Mouse (Mus musculus): ENCODE measurements around the gene Psg22. TPM values are rescaled to one million over a fixed set of nuclear protein-coding genes. Genes with fewer than 3 reads are reported as not detected.
"Not testable (repeated sequence)": the region's sequence is repeated elsewhere in the genome, so short reads cannot be mapped to it uniquely, and the experiment has no call there.

Gene Psg22
- not detected in 2 replicates for polyA plus RNA-seq (2015; fragmentation: Nextera tagmentation; extraction: Ambion mirVana)

DNA sequence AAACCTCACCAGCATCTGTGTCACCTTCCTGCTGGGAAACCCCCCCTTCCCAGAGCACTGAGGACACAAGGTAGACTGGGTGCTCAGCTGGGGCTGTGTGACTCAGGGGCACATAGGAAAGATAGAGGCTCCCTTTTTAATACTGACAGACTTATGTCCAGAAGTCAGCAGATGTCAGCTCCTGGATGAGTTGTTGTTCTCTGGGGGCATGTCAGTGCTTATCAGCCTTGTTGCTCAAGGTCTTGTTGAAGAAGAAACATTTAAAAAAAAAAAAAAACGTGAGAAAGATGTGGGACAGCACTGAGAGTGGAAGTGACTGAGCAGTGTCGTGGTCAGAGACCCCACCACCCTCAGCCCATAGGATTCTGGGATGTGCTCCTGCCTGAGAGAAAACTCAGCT, at the start of gene Psg22:
TSS of gene Psg22 (plus strand) at position 301 of the 400 bp plus-strand sequence.
- H3K9ac ChIP-seq = no peak within 1 kb of the TSS
- H3K4me1 ChIP-seq = no peaks in the 10 kb centered on the region
- no peak within 1 kb of the TSS for H3K27ac ChIP-seq (replicated peaks)
- H3K4me3 ChIP-seq (replicated peaks) = no peak within 1 kb of the TSS
- no peak within 1 kb of the TSS for H3K4me2 ChIP-seq (replicated peaks)
- H3K9me3 ChIP-seq (replicated peaks) = no peaks in the 10 kb centered on the region
- 45% methylated on average over 2 of the region's 2 CpGs for WGBS
- no peaks in the 10 kb centered on the region for H3K27me3 ChIP-seq
- ATAC-seq (ENCODE audit: insufficient number of reproducible peaks, low FRiP score, low TSS enrichment, low read depth) = no peak
- no peaks in the 10 kb centered on the region for H3K36me3 ChIP-seq

DNA sequence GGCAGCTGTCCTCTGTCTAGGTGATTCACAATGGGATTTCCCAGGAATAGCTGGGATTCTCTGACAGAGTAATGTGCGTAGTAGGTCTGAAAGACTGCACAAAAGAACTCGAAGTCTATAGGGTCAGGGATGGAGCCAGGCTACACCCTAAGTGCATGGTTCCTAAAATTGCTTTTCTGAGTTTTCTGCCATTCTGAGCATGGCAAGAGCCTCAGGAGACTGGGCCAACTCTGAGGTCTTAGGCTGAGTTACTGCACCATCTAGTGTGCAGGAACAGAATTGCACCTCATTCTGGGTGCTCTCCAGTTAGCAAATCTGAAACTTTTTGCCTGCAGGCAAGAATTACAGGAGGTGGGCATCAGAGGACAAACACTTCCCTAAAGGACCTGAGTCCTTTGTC, 38.1 kb upstream of the Psg22 start:
- H3K4me2 ChIP-seq (replicated peaks) = no peak overlapping the region
- no peak overlapping the region for H3K4me3 ChIP-seq (replicated peaks)
- H3K27ac ChIP-seq (replicated peaks) = no peak overlapping the region
- no peaks in the 10 kb centered on the region for H3K4me1 ChIP-seq
- no peak for ATAC-seq (ENCODE audit: insufficient number of reproducible peaks, low FRiP score, low TSS enrichment, low read depth)
- no peaks in the 10 kb centered on the region for H3K27me3 ChIP-seq
- H3K36me3 ChIP-seq = no peaks in the 10 kb centered on the region
- WGBS = 51% methylated on average over 2 of the region's 2 CpGs
- H3K9me3 ChIP-seq (replicated peaks) = no peaks in the 10 kb centered on the region
- no peak overlapping the region for H3K9ac ChIP-seq

DNA sequence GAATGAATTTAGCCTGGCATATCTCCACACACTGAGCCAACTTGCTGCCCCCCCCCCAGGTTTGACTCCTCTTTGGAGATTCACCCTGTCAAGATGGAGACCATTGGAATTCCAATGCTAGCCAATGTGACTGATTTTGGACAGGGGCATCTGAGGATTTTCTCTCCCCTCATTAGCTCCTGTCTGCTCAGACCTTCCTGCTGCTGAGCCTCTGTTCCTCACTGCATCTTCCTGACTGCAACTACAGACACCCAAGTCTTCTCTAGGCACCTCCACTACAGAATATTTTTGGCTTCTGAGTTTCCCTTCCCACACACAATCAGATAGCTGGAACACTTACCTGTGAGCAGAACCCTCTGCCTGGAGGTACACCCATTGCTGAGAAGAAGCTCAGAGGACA, 32.3 kb upstream of the Psg22 start:
- Histone ChIP-seq H3K36me3 (no peaks in the 10 kb centered on the region), H3K27me3 (no peaks in the 10 kb centered on the region), H3K9ac (no peak overlapping the region), H3K4me3 (replicated peaks) (no peak overlapping the region), H3K4me1 (no peaks in the 10 kb centered on the region), H3K27ac (replicated peaks) (no peak overlapping the region), H3K4me2 (replicated peaks) (no peak overlapping the region), H3K9me3 (replicated peaks) (no peaks in the 10 kb centered on the region)
- no peak for ATAC-seq (ENCODE audit: insufficient number of reproducible peaks, low FRiP score, low TSS enrichment, low read depth)

DNA sequence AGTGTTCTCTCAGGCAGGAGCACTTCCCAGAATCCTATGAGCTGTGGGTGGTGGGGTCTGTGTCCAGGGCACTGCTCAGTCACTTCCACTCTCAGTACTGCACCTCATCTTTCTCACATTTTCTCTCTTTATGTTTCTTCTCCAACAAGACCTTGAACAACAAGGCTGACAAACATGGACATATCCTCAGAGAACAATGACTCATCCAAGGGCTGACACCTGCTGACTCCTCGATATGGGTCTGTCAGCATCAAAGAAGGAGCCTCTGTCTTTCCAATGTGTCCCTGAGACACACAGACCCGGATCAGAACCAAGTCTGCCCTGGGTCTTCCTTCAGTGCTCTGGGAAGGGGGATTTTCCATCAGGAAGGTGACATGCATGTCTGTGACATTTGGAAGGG, 31.8 kb upstream of the Psg22 start, which contains the start of gene Psg20:
TSS of gene Psg20 (minus strand) at position 101 of the 400 bp plus-strand sequence.
- H3K4me1 ChIP-seq = no peaks in the 10 kb centered on the region
- no peaks in the 10 kb centered on the region for H3K27me3 ChIP-seq
- ATAC-seq (ENCODE audit: insufficient number of reproducible peaks, low FRiP score, low TSS enrichment, low read depth) = no peak
- WGBS = 62% methylated on average over 2 of the region's 2 CpGs
- H3K9me3 ChIP-seq (replicated peaks) = no peaks in the 10 kb centered on the region
- H3K27ac ChIP-seq (replicated peaks) = no peak within 1 kb of the TSS
- no peak within 1 kb of the TSS for H3K4me2 ChIP-seq (replicated peaks)
- no peak within 1 kb of the TSS for H3K9ac ChIP-seq
- H3K4me3 ChIP-seq (replicated peaks) = no peak within 1 kb of the TSS
- no peaks in the 10 kb centered on the region for H3K36me3 ChIP-seq

DNA sequence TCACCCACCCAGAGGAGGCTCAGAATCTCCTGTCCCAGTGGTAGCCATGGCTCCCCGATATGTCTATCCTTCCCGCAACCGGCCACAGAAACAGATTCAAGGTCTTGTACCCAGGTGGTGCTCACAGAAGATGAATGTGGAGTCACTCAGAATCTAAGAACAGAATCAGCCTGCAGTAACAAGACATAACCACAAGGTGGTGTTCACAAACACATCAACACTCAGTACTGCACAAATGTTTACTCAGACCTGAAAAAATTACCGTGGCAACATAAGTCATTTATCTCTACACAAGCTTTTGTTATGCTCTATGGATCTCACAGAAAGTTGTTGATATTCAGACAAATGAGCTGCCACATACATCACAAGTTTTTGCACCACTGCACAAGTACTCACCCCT, 7.6 kb upstream of the Psg22 start:
- not testable (repeated sequence) for H3K4me1 ChIP-seq; H3K4me2 ChIP-seq (replicated peaks); H3K27ac ChIP-seq (replicated peaks); ATAC-seq (ENCODE audit: insufficient number of reproducible peaks, low FRiP score, low TSS enrichment, low read depth); H3K9ac ChIP-seq; H3K27me3 ChIP-seq; H3K4me3 ChIP-seq (replicated peaks); H3K36me3 ChIP-seq; H3K9me3 ChIP-seq (replicated peaks)
- 77% methylated on average over 4 of the region's 4 CpGs for WGBS

DNA sequence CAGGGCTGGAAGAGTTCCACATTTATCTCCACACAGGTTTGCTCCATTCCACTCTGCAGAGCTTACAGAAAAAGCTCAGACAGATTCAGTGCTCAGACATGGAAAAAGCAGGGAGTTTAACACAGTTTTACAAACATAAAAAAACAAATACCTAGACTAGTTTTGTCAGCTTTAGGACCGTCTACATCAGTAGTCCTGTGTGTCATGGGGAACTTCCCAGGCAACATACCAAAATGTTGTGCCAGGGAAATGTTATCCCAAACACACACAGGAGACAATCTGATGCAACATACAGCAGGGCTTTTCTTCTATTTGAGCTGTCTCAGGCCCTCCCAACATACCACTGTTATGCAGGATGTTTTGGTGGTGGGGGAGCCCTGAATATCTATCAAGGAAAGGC, 7.0 kb upstream of the Psg22 start:
- H3K9ac ChIP-seq = no peak overlapping the region
- H3K4me2 ChIP-seq (replicated peaks) = no peak overlapping the region
- no peak for ATAC-seq (ENCODE audit: insufficient number of reproducible peaks, low FRiP score, low TSS enrichment, low read depth)
- H3K9me3 ChIP-seq (replicated peaks) = no peaks in the 10 kb centered on the region
- H3K4me1 ChIP-seq = no peaks in the 10 kb centered on the region
- 65% methylated on average over 1 of the region's 1 CpGs for WGBS
- no peak overlapping the region for H3K4me3 ChIP-seq (replicated peaks)
- H3K36me3 ChIP-seq = no peaks in the 10 kb centered on the region
- no peaks in the 10 kb centered on the region for H3K27me3 ChIP-seq
- H3K27ac ChIP-seq (replicated peaks) = no peak overlapping the region

DNA sequence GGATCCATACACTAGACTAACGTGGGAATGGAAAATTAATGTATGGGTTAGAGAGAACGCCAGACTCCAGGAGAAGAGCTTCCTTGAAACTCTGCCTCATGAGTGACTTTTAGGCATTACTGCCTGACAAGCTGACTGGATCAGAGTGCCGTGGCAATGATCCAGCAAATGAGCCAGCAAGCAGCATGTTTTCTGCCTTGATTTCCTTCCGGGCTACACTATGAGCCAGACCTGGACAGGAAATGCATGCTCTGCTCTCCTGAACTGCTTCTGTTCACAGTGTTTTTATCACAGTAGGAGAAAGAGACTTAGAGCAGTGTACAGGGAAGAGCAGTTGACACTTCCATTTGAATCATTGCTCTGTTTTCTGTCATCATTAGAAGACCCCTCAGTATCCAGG, 2.3 kb upstream of the Psg22 start:
- H3K27me3 ChIP-seq = no peaks in the 10 kb centered on the region
- H3K4me1 ChIP-seq = no peaks in the 10 kb centered on the region
- H3K4me3 ChIP-seq (replicated peaks) = no peak overlapping the region
- no peak overlapping the region for H3K9ac ChIP-seq
- 64% methylated on average over 4 of the region's 4 CpGs for WGBS
- no peak overlapping the region for H3K4me2 ChIP-seq (replicated peaks)
- H3K9me3 ChIP-seq (replicated peaks) = no peaks in the 10 kb centered on the region
- ATAC-seq (ENCODE audit: insufficient number of reproducible peaks, low FRiP score, low TSS enrichment, low read depth) = no peak
- no peak overlapping the region for H3K27ac ChIP-seq (replicated peaks)
- H3K36me3 ChIP-seq = no peaks in the 10 kb centered on the region

DNA sequence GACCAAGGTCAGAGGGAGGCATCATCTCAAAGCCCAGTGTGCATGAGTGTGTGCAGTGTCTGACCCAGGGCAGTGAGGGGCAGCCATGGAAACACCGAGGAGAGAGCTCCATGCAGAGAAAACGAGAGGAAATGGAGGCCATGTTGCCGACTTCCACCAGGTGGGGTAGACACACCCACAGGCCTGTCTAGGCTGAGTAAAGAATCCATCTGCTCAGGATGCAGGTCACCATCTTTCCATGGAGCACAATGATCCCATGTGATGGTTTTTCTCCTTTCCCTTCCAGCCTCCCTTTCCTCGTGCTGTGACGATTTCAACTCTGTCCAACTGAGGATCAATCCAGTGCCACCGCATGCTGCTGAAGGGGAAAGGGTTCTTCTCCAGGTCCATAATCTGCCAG, 6.1 kb downstream of the Psg22 start:
- Histone ChIP-seq H3K27ac (replicated peaks) (no peak overlapping the region), H3K36me3 (no peaks in the 10 kb centered on the region), H3K9me3 (replicated peaks) (no peaks in the 10 kb centered on the region), H3K9ac (no peak overlapping the region), H3K4me1 (no peaks in the 10 kb centered on the region), H3K27me3 (no peaks in the 10 kb centered on the region), H3K4me2 (replicated peaks) (no peak overlapping the region), H3K4me3 (replicated peaks) (no peak overlapping the region)
- WGBS = 76% methylated on average over 6 of the region's 6 CpGs
- ATAC-seq (ENCODE audit: insufficient number of reproducible peaks, low FRiP score, low TSS enrichment, low read depth) = no peak

DNA sequence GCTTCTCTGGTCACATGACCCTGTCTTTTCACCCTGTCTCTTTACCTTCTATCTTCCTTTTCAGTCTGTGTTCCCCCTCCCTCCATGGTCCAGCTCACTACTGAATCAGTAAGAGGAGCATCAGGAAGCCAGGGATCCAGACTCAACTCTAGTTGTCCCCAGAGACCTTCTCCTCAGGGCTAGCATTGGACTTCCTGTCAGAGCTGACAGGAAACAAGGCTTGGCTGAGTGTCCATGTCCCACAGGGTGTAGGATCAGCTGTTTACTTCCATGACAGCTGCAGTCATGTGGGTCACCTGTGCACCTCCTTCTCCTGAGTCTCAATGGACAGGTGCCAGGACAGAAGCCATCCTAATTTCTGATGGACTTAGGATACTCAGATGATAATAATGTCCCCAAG, 8.0 kb downstream of the Psg22 start:
- not testable (repeated sequence) for H3K27ac ChIP-seq (replicated peaks)

DNA sequence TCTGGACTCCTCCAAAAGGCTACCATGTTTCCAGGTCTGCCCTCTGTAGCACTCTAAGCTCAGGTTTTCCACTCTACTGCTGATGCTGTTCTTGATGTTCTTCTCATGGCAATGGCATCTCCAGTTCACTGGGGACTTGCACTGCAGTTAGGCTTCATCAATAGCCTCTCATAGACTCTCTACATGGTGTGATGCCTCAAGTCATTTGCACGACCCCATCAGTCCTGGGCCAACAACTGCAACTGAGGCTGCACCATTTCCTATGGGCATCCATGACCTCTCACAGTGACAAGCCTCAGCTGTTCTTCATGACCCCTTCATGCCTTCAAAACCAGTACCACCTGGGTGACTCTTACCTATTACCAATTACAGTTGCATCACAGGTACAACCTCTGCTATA, 10.5 kb downstream of the Psg22 start:
- Histone ChIP-seq H3K27ac (replicated peaks) (no peak overlapping the region), H3K9me3 (replicated peaks) (no peaks in the 10 kb centered on the region), H3K27me3 (no peaks in the 10 kb centered on the region), H3K4me1 (no peaks in the 10 kb centered on the region), H3K9ac (no peak overlapping the region), H3K4me2 (replicated peaks) (no peak overlapping the region), H3K36me3 (no peaks in the 10 kb centered on the region), H3K4me3 (replicated peaks) (no peak overlapping the region)
- 58% methylated on average over 1 of the region's 1 CpGs for WGBS
- ATAC-seq (ENCODE audit: insufficient number of reproducible peaks, low FRiP score, low TSS enrichment, low read depth) = no peak

More for the DNA sequence above, 8.0 kb downstream of the Psg22 start:
- not testable (repeated sequence) for H3K4me2 ChIP-seq (replicated peaks); H3K27me3 ChIP-seq; ATAC-seq (ENCODE audit: insufficient number of reproducible peaks, low FRiP score, low TSS enrichment, low read depth); H3K4me3 ChIP-seq (replicated peaks); H3K9ac ChIP-seq; H3K36me3 ChIP-seq; H3K4me1 ChIP-seq; H3K9me3 ChIP-seq (replicated peaks)

DNA sequence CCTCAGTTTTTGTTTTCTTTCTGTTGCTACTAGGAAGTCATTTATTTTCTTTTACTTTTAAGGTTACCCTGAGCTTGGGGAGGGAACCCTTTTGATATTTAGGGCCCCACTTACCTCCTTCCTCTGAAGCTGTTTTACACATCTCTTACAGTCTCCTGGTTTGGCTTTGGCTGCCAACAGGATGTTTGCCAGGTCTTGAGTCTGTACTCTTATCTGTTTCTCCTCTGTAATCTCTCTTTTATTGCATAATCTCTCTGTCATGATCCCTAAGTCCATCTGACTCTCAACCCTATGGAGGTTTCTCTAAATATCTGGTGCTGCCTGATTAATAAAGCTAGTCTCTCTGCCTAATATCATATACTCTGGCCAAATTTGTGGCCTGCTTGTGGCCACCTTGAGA, 15.2 kb downstream of the Psg22 start:
- H3K27me3 ChIP-seq = no peaks in the 10 kb centered on the region
- no peak for ATAC-seq (ENCODE audit: insufficient number of reproducible peaks, low FRiP score, low TSS enrichment, low read depth)
- H3K27ac ChIP-seq (replicated peaks) = no peak overlapping the region
- no peaks in the 10 kb centered on the region for H3K36me3 ChIP-seq
- H3K4me3 ChIP-seq (replicated peaks) = no peak overlapping the region
- H3K4me2 ChIP-seq (replicated peaks) = no peak overlapping the region
- H3K9me3 ChIP-seq (replicated peaks) = no peaks in the 10 kb centered on the region
- no peak overlapping the region for H3K9ac ChIP-seq
- no peaks in the 10 kb centered on the region for H3K4me1 ChIP-seq

DNA sequence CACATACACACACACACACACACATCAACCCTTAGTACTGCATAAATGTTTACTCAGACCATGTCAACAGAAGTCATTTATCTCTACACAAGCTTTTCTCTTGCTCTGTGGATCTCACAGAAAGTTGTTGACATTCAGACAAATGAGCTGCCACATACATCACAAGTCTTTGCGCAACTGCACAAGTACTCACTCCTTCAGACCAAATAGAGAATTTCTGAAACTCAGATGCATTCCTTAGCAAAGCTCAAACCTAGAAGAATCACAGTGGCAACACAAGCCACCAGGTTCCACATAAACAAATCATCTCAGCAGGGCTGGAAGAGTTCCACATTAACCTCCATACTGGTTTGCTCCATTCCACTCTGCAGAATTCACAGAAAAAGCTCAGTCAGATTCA, 16.6 kb downstream of the Psg22 start:
- H3K4me2 ChIP-seq (replicated peaks) = no peak overlapping the region
- no peak for ATAC-seq (ENCODE audit: insufficient number of reproducible peaks, low FRiP score, low TSS enrichment, low read depth)
- H3K27ac ChIP-seq (replicated peaks) = no peak overlapping the region
- no peak overlapping the region for H3K4me3 ChIP-seq (replicated peaks)
- no peaks in the 10 kb centered on the region for H3K9me3 ChIP-seq (replicated peaks)
- WGBS = 93% methylated on average over 1 of the region's 1 CpGs
- no peaks in the 10 kb centered on the region for H3K27me3 ChIP-seq
- H3K9ac ChIP-seq = no peak overlapping the region
- no peaks in the 10 kb centered on the region for H3K36me3 ChIP-seq
- H3K4me1 ChIP-seq = no peaks in the 10 kb centered on the region

Data from embryonic facial prominence, embryonic 15.5 days (tissue).